Mouse (Mus musculus) stomach, postnatal 0 days (tissue): ENCODE measurements around the gene Ispd. TPM values are rescaled to one million over a fixed set of nuclear protein-coding genes. Genes with fewer than 3 reads are reported as not detected.

Source experiments
- ATAC-seq: fragments of 200-750 bp; cut with Nextera tagmentation; 2 replicates; pipeline ENCODE4 v1.8.0; 2017; ENCODE audit not compliant: low FRiP score, low TSS enrichment
- DNase-seq: peaks from one replicate; pipeline ENCODE4 v3.0.0-alpha.2; 2016; ENCODE audit warnings: low spot score
- H3K27ac ChIP-seq: fragments of 300-500 bp; sonication (generic); replicated peaks from 2 replicates; pipeline ENCODE4 v1.5.1; 2014; ENCODE audit warnings: mild to moderate bottlenecking, control low read depth
- H3K27me3 ChIP-seq: fragments of 300-500 bp; sonication (generic); 2 replicates; pipeline ENCODE4 v1.6.1; 2014; ENCODE audit warnings: low read length; ENCODE audit not compliant: control insufficient read depth, insufficient read depth
- H3K36me3 ChIP-seq: fragments of 300-500 bp; sonication (generic); 2 replicates; pipeline ENCODE4 v1.6.1; 2014; ENCODE audit warnings: low read length, mixed read lengths; ENCODE audit not compliant: control insufficient read depth, insufficient read depth
- H3K4me1 ChIP-seq: fragments of 300-500 bp; sonication (generic); replicated peaks from 2 replicates; pipeline ENCODE4 v1.6.1; 2014; ENCODE audit warnings: antibody characterized with exemption; ENCODE audit not compliant: control insufficient read depth, insufficient read depth
- H3K4me2 ChIP-seq: fragments of 300-500 bp; sonication (generic); replicated peaks from 2 replicates; pipeline ENCODE4 v1.6.1; 2014; ENCODE audit warnings: low read depth, mild to moderate bottlenecking, control low read depth, moderate library complexity
- H3K4me3 ChIP-seq: fragments of 300-500 bp; sonication (generic); 2 replicates; pipeline ENCODE4 v1.5.1; 2014; ENCODE audit warnings: low read depth, low read length, control low read depth
- H3K9ac ChIP-seq: fragments of 300-500 bp; sonication (generic); 2 replicates; pipeline ENCODE4 v1.6.1; 2014; ENCODE audit warnings: mild to moderate bottlenecking, low read length, control low read depth, mixed read lengths
- H3K9me3 ChIP-seq: fragments of 300-500 bp; sonication (generic); 2 replicates; pipeline ENCODE4 v1.6.1; 2016; ENCODE audit warnings: low read length; ENCODE audit not compliant: control insufficient read depth
- CTCF ChIP-seq: IDR thresholded peaks from 2 replicates; pipeline ENCODE4 v1.5.1; 2016; ENCODE audit warnings: antibody characterized with exemption, low read depth, mild to moderate bottlenecking, moderate library complexity
- EP300 ChIP-seq: optimal IDR thresholded peaks from 2 replicates; pipeline ENCODE3; 2016; ENCODE audit warnings: antibody characterized with exemption
- WGBS: fragments of 180-500 bp; shearing (Covaris S2); extraction: QIAGEN DNeasy Blood & Tissue Kit; methylation state at CpG from one replicate; pipeline ENCODE4 v1.1.7; 2014; 5-methylcytosine and 5-hydroxymethylcytosine counted together
- polyA plus RNA-seq: library from polyadenylated mRNA; unstranded; fragments of >200 nt; fragmentation: Nextera tagmentation; extraction: Ambion mirVana; gene quantifications from 2 replicates; pipeline ENCODE4 v1.2.1, GENCODE M21; 2015

Ispd gene
- polyA plus RNA-seq, 1 experiment from 2014 or later: 4.1 TPM

- DNase-seq: no peak
- no peak for TF ChIP-seq CTCF
- TF ChIP-seq EP300: no peak
- Histone ChIP-seq H3K9ac (no peak overlapping the region), H3K4me3 (no peak overlapping the region), H3K27me3 (no peaks in the 10 kb centered on the region), H3K27ac (no peak overlapping the region), H3K36me3 (no peaks in the 10 kb centered on the region), H3K9me3 (no peaks in the 10 kb centered on the region), H3K4me1 (no peaks in the 10 kb centered on the region), H3K4me2 (no peak overlapping the region)
- 88% methylated on average over 1 of the region's 1 CpGs for WGBS
- ATAC-seq: no peak
Observed at GRCm38 (mm10) chr12:36554697-36555096, 173.4 kb downstream of the Ispd start.

GRCm38 (mm10) chr12:36564146-36564545, 182.9 kb downstream of the Ispd start:
- no peak for DNase-seq

DNA sequence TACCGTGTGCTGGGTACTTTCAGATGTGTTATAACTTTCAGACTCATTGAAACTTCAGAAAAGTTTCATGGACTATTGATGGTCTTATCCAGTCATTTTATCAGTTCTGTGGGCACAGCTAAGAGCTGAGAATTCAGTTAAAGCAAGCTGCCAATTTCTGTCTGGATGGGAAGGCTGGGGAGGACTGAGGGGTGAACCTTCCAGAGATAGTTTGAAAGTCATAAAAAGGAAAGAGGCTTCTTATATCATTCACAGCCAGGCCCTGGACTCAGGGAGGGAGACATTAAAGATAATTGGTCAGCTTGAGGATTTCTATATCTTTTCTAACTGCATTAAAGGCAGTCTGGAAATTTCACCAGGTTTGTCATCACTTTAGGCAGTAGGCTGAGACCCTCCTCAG, 185.7 kb downstream of the Ispd start:
- no peaks in the 10 kb centered on the region for H3K36me3 ChIP-seq
- no peak overlapping the region for H3K9ac ChIP-seq
- no peak for TF ChIP-seq EP300
- TF ChIP-seq CTCF: no peak
- H3K4me1 ChIP-seq: no peaks in the 10 kb centered on the region
- H3K4me2 ChIP-seq: no peak overlapping the region
- ATAC-seq (no peak), DNase-seq (no peak)
- no peaks in the 10 kb centered on the region for H3K27me3 ChIP-seq
- H3K27ac ChIP-seq: no peak overlapping the region
- no peak overlapping the region for H3K4me3 ChIP-seq
- WGBS: 81% methylated on average over 1 of the region's 1 CpGs
- H3K9me3 ChIP-seq: no peaks in the 10 kb centered on the region

More at GRCm38 (mm10) chr12:36564146-36564545, 182.9 kb downstream of the Ispd start:
- WGBS: 32% methylated on average over 2 of the region's 2 CpGs
- no peaks in the 10 kb centered on the region for H3K27me3 ChIP-seq
- H3K9ac ChIP-seq: no peak overlapping the region
- no peak for TF ChIP-seq EP300
- TF ChIP-seq CTCF: no peak
- H3K4me3 ChIP-seq: no peak overlapping the region
- H3K4me2 ChIP-seq: no peak overlapping the region
- H3K4me1 ChIP-seq: no peaks in the 10 kb centered on the region
- H3K27ac ChIP-seq: no peak overlapping the region
- no peaks in the 10 kb centered on the region for H3K9me3 ChIP-seq
- no peak for ATAC-seq
- no peaks in the 10 kb centered on the region for H3K36me3 ChIP-seq

GRCm38 (mm10) chr12:36570414-36571095, 189.3 kb downstream of the Ispd start:
- Histone ChIP-seq H3K4me2 (no peak overlapping the region), H3K9me3 (no peaks in the 10 kb centered on the region), H3K27me3 (no peaks in the 10 kb centered on the region), H3K4me1 (no peaks in the 10 kb centered on the region), H3K4me3 (no peak overlapping the region), H3K36me3 (no peaks in the 10 kb centered on the region), H3K9ac (no peak overlapping the region), H3K27ac (no peak overlapping the region)
- no peak for TF ChIP-seq CTCF
- no peak for TF ChIP-seq EP300
- 81% methylated on average over 4 of the region's 4 CpGs for WGBS
- DNase-seq: no peak
- no peak for ATAC-seq

GRCm38 (mm10) chr12:36584828-36585227, 203.6 kb downstream of the Ispd start:
- DNase-seq (no peak), ATAC-seq (no peak)
- Histone ChIP-seq H3K4me3 (no peak overlapping the region), H3K9me3 (no peaks in the 10 kb centered on the region), H3K27me3 (no peaks in the 10 kb centered on the region), H3K27ac (no peak overlapping the region), H3K4me2 (no peak overlapping the region), H3K36me3 (no peaks in the 10 kb centered on the region), H3K4me1 (no peaks in the 10 kb centered on the region), H3K9ac (no peak overlapping the region)
- WGBS: 70% methylated on average over 3 of the region's 3 CpGs
- TF ChIP-seq EP300: no peak
- TF ChIP-seq CTCF: no peak

- no peak overlapping the region for H3K9ac ChIP-seq
- DNase-seq (no peak), ATAC-seq (no peak)
- no peaks in the 10 kb centered on the region for H3K9me3 ChIP-seq
- 59% methylated on average over 2 of the region's 2 CpGs for WGBS
- no peaks in the 10 kb centered on the region for H3K27me3 ChIP-seq
- H3K4me2 ChIP-seq: no peak overlapping the region
- no peak for TF ChIP-seq CTCF
- TF ChIP-seq EP300: no peak
- H3K4me3 ChIP-seq: no peak overlapping the region
- H3K36me3 ChIP-seq: no peaks in the 10 kb centered on the region
- H3K4me1 ChIP-seq: no peaks in the 10 kb centered on the region
- H3K27ac ChIP-seq: no peak overlapping the region
Observed at GRCm38 (mm10) chr12:36597539-36598250, 216.4 kb downstream of the Ispd start.
